Mouse (Mus musculus) E14TG2a.4 (cell line): ENCODE measurements around the gene Amh.

Source experiments
- CTCF ChIP-seq: conservative IDR thresholded peaks from 2 replicates; pipeline ENCODE4 v1.5.1; 2014; ENCODE audit warnings: low read length
- POU5F1 ChIP-seq: IDR thresholded peaks from 2 replicates; pipeline ENCODE4 v1.6.1; 2014; ENCODE audit warnings: low read length, borderline replicate concordance

GRCm38 (mm10) chr10:80814800-80815199 is 9.8 kb downstream of the Amh start:
- TF ChIP-seq CTCF (peak; percentile 6; the same call in 1 of the 2 replicates), POU5F1 (no peak)
